Mouse (Mus musculus) C2C12 (cell line): Measurements from ENCODE around the gene Mrpl22.

ENCODE experiments used
- CTCF ChIP-seq: IDR thresholded peaks from one replicate; pipeline ENCODE4 v1.5.1; 2011; ENCODE audit not compliant: control insufficient read depth, insufficient read depth, insufficient read length
- USF1 ChIP-seq: IDR thresholded peaks from one replicate; pipeline ENCODE4 v1.6.1; 2011; ENCODE audit warnings: low read depth, mild to moderate bottlenecking, control low read depth, moderate library complexity

DNA sequence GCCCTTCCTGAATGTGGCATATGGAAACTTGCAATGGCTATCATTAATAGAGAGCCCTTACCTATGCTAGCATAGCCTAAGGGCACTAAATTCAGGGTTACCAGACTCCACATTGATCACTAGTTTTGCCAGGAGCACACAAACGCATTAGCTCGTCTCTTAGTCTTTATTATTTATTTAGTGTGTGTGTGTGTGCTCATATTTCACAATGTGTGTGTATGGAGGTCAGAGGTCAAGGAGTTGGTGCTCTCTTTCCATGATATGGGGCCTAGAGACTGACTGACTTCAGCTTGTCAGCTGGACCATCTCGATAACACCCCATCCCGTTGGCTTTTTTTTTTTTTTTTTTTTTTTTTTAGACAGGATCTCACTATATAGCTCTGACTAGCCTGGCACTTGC is 1.8 kb upstream of the Mrpl22 start:
- TF ChIP-seq CTCF (no peak), USF1 (no peak)
